Mouse (Mus musculus) gonadal fat pad, adult 2 months (tissue): ENCODE measurements around the gene Baiap2. TPM values are rescaled to one million over a fixed set of nuclear protein-coding genes. Genes with fewer than 3 reads are reported as not detected.

Experiments used
- DNase-seq: peaks from one replicate; pipeline ENCODE4 v3.0.0-alpha.2; 2012; ENCODE audit warnings: low read depth
- polyA plus RNA-seq: library from polyadenylated mRNA; depleted of rRNA; stranded (reverse); fragments of >200 nt; gene quantifications from 2 replicates; pipeline ENCODE4 v1.2.3, GENCODE M21; 2012; rRNA removed

Baiap2 gene
- polyA plus RNA-seq, 1 experiment, result 90.7 TPM

- DNase-seq, result no peak
Measured at GRCm38 (mm10) chr11:120041191-120042123, 98.9 kb downstream of the Baiap2 start.

- DNase-seq, result no peak
Measured at GRCm38 (mm10) chr11:120042141-120042838, 99.7 kb downstream of the Baiap2 start.

- no peak for DNase-seq
Measured at GRCm38 (mm10) chr11:120045341-120045740, 102.8 kb downstream of the Baiap2 start.

GRCm38 (mm10) chr11:120045839-120046552 is 103.4 kb downstream of the Baiap2 start:
- no peak for DNase-seq

GRCm38 (mm10) chr11:120046553-120047191 is 104.1 kb downstream of the Baiap2 start, which contains the start of gene Aatk:
Aatk (minus strand) TSS chr11:120047167.
- no peak for DNase-seq

GRCm38 (mm10) chr11:120047531-120048251 is 105.1 kb downstream of the Baiap2 start:
- no peak for DNase-seq

GRCm38 (mm10) chr11:120048252-120048556 is 105.6 kb downstream of the Baiap2 start:
- no peak for DNase-seq

- no peak for DNase-seq
Measured at GRCm38 (mm10) chr11:120049067-120049466, 106.5 kb downstream of the Baiap2 start.

- no peak for DNase-seq
Measured at GRCm38 (mm10) chr11:120051124-120051811, 108.7 kb downstream of the Baiap2 start.

- no peak for DNase-seq
Measured at GRCm38 (mm10) chr11:120052274-120052673, 109.7 kb downstream of the Baiap2 start.

GRCm38 (mm10) chr11:120053846-120054245 is 111.3 kb downstream of the Baiap2 start:
- no peak for DNase-seq

GRCm38 (mm10) chr11:120055953-120056732 is 113.6 kb downstream of the Baiap2 start:
- no peak for DNase-seq

Other genes with a start within 250 kb of the Baiap2 start
- gene Chmp6, start 29.3 kb upstream of the Baiap2 start, polyA plus RNA-seq, result 46.5 and 49.6 TPM in 2 replicates
- gene Aatk, start 104.4 kb downstream of the Baiap2 start, polyA plus RNA-seq, result 20.5 and 25.6 TPM in 2 replicates
- 8.8 and 9.8 TPM in 2 replicates for gene Cep131, start 144.1 kb downstream of the Baiap2 start, polyA plus RNA-seq
- 24.4 and 32.5 TPM in 2 replicates for gene Tepsin, start 156.0 kb downstream of the Baiap2 start, polyA plus RNA-seq
- 33.1 and 39.7 TPM in 2 replicates for gene Ndufaf8, start 156.2 kb downstream of the Baiap2 start, polyA plus RNA-seq
- gene Slc38a10, start 208.6 kb downstream of the Baiap2 start, polyA plus RNA-seq, result 153 and 192 TPM in 2 replicates